Mouse (Mus musculus) layer of hippocampus, postnatal 10 days (tissue): Measurements from ENCODE around the gene Msantd1. TPM values are rescaled to one million over a fixed set of nuclear protein-coding genes. Genes with fewer than 3 reads are reported as not detected.
A peak's percentile ranks its signal among the peaks of the same experiment; 100 is the strongest.

Experiments used
- DNase-seq, 2 experiments: peaks; one replicate each; pipeline ENCODE4 v3.0.0; 2021; ENCODE audit warnings: low spot score in 2 of 2
- total RNA-seq, 2 experiments: library from RNA; stranded (reverse); gene quantifications; 2 replicates each; pipeline ENCODE4 v1.2.3; 2021

The Msantd1 gene
- total RNA-seq, 2 experiments from 2014 or later: 10.2 to 10.9 TPM

GRCm38 (mm10) chr5:34924519-34924918 lies 16.7 kb downstream of the Msantd1 start:
- no peak for DNase-seq

- DNase-seq: no peak
Measured at GRCm38 (mm10) chr5:34927648-34928047, 19.8 kb downstream of the Msantd1 start.

GRCm38 (mm10) chr5:34930151-34930975 lies 22.6 kb downstream of the Msantd1 start:
- no peak for DNase-seq

- DNase-seq: no peak
Measured at GRCm38 (mm10) chr5:34931091-34931490, 23.3 kb downstream of the Msantd1 start.

GRCm38 (mm10) chr5:34931516-34932457 lies 24.0 kb downstream of the Msantd1 start:
- peak in 1 of 2 experiments; percentile 18 for DNase-seq

- DNase-seq: no peak
Measured at GRCm38 (mm10) chr5:34932458-34932806, 24.6 kb downstream of the Msantd1 start.

GRCm38 (mm10) chr5:34933461-34933860 lies 25.6 kb downstream of the Msantd1 start:
- no peak for DNase-seq

- DNase-seq: no peak
Measured at GRCm38 (mm10) chr5:34941710-34942470, 34.1 kb downstream of the Msantd1 start.

- no peak for DNase-seq
Measured at GRCm38 (mm10) chr5:34943428-34943827, 35.6 kb downstream of the Msantd1 start.

GRCm38 (mm10) chr5:34948861-34949760 lies 41.3 kb downstream of the Msantd1 start, which contains the start of gene Rgs12:
Gene Rgs12 (plus strand): TSS chr5:34949445.
- DNase-seq: peak; percentile 60 to 76

GRCm38 (mm10) chr5:34949769-34950211 lies 42.0 kb downstream of the Msantd1 start:
- peak in 1 of 2 experiments; percentile 30 for DNase-seq

- DNase-seq: peak; percentile 25 to 46
Measured at GRCm38 (mm10) chr5:34950486-34951160, 42.8 kb downstream of the Msantd1 start.

GRCm38 (mm10) chr5:34951161-34951834 lies 43.5 kb downstream of the Msantd1 start:
- peak; percentile 50 to 57 for DNase-seq

- DNase-seq: peak in 1 of 2 experiments; percentile 24
Measured at GRCm38 (mm10) chr5:34954508-34954907, 46.7 kb downstream of the Msantd1 start.

- DNase-seq: no peak
Measured at GRCm38 (mm10) chr5:34955630-34956029, 47.8 kb downstream of the Msantd1 start.

- no peak for DNase-seq
Measured at GRCm38 (mm10) chr5:34956151-34956550, 48.3 kb downstream of the Msantd1 start.

- DNase-seq: peak; percentile 49 to 61
Measured at GRCm38 (mm10) chr5:34957015-34957414, 49.2 kb downstream of the Msantd1 start.

- no peak for DNase-seq
Measured at GRCm38 (mm10) chr5:34960021-34960420, 52.2 kb downstream of the Msantd1 start.

GRCm38 (mm10) chr5:34965531-34965930 lies 57.7 kb downstream of the Msantd1 start:
- DNase-seq: no peak
